Mouse (Mus musculus) forebrain, embryonic 11.5 days (tissue): ENCODE results near the gene Traf3ip2. TPM values are rescaled to one million over a fixed set of nuclear protein-coding genes. Genes with fewer than 3 reads are reported as not detected.

Source experiments
- ATAC-seq: fragments of 200-750 bp; cut with Nextera tagmentation; replicated peaks from 2 replicates; pipeline ENCODE4 v1.8.0; 2017; ENCODE audit warnings: moderate TSS enrichment; ENCODE audit not compliant: low FRiP score
- DNase-seq: peaks from one replicate; pipeline ENCODE4 v3.0.0-alpha.2; 2017; ENCODE audit warnings: low spot score
- H3K27ac ChIP-seq: fragments of 300-500 bp; sonication (generic); 2 replicates; pipeline ENCODE4 v1.5.1; 2014; ENCODE audit warnings: low read depth, low read length
- H3K27me3 ChIP-seq: fragments of 300-500 bp; sonication (generic); 2 replicates; pipeline ENCODE4 v1.6.1; 2014; ENCODE audit warnings: mild to moderate bottlenecking, low read length, mixed read lengths; ENCODE audit not compliant: control insufficient read depth, insufficient read depth
- H3K36me3 ChIP-seq: fragments of 300-500 bp; sonication (generic); 2 replicates; pipeline ENCODE4 v1.6.1; 2014; ENCODE audit warnings: mild to moderate bottlenecking, low read length, moderate library complexity, mixed read lengths; ENCODE audit not compliant: control insufficient read depth, insufficient read depth
- H3K4me1 ChIP-seq: fragments of 300-500 bp; sonication (generic); replicated peaks from 2 replicates; pipeline ENCODE4 v1.6.1; 2014; ENCODE audit warnings: low read length, mixed read lengths; ENCODE audit not compliant: control insufficient read depth, insufficient read depth
- H3K4me2 ChIP-seq: fragments of 300-500 bp; sonication (generic); 2 replicates; pipeline ENCODE4 v1.6.1; 2014; ENCODE audit warnings: low read depth, mild to moderate bottlenecking, low read length, moderate library complexity, mixed read lengths; ENCODE audit not compliant: severe bottlenecking
- H3K4me3 ChIP-seq: fragments of 300-500 bp; sonication (generic); 2 replicates; pipeline ENCODE4 v1.5.1; 2014; ENCODE audit warnings: low read depth, low read length
- H3K9ac ChIP-seq: fragments of 300-500 bp; sonication (generic); 2 replicates; pipeline ENCODE4 v1.6.1; 2014; ENCODE audit warnings: low read length
- H3K9me3 ChIP-seq: fragments of 300-500 bp; sonication (generic); 2 replicates; pipeline ENCODE4 v1.6.1; 2016; ENCODE audit warnings: low read length, mixed read lengths; ENCODE audit not compliant: control insufficient read depth
- WGBS: fragments of 180-500 bp; shearing (Covaris S2); extraction: QIAGEN DNeasy Blood & Tissue Kit; methylation state at CpG from one replicate; pipeline ENCODE4 v1.1.7; 2014; 5-methylcytosine and 5-hydroxymethylcytosine counted together
- polyA plus RNA-seq: library from polyadenylated mRNA; unstranded; fragments of >200 nt; fragmentation: Nextera tagmentation; extraction: Ambion mirVana; gene quantifications from 2 replicates; pipeline ENCODE4 v1.2.1, GENCODE M21; 2014

Traf3ip2 gene
- polyA plus RNA-seq, 1 experiment from 2014 or later = 5.4 TPM

- Histone ChIP-seq H3K9me3 (no peaks in the 10 kb centered on the region), H3K4me1 (no peaks in the 10 kb centered on the region)
These were observed 7.9 kb downstream of the Traf3ip2 start for GRCm38 (mm10) chr10:39620626-39621025.

GRCm38 (mm10) chr10:39623806-39624205 is 11.1 kb downstream of the Traf3ip2 start:
- ATAC-seq (no peak), DNase-seq (no peak)
- H3K4me3 ChIP-seq = no peak overlapping the region
- H3K4me1 ChIP-seq = peaks cover under 1% of the 10 kb centered on the region; the same call in 1 of the 2 replicates
- no peak overlapping the region for H3K4me2 ChIP-seq
- H3K27ac ChIP-seq = no peak overlapping the region
- H3K27me3 ChIP-seq = no peaks in the 10 kb centered on the region
- H3K9ac ChIP-seq = no peak overlapping the region
- WGBS = 84% methylated on average over 6 of the region's 6 CpGs
- no peaks in the 10 kb centered on the region for H3K9me3 ChIP-seq
- no peaks in the 10 kb centered on the region for H3K36me3 ChIP-seq

More at GRCm38 (mm10) chr10:39620626-39621025, 7.9 kb downstream of the Traf3ip2 start:
- no peak overlapping the region for H3K9ac ChIP-seq
- no peak overlapping the region for H3K27ac ChIP-seq
- 90% methylated on average over 5 of the region's 5 CpGs for WGBS
- no peaks in the 10 kb centered on the region for H3K27me3 ChIP-seq
- ATAC-seq = no peak
- no peak for DNase-seq
- no peak overlapping the region for H3K4me3 ChIP-seq
- no peak overlapping the region for H3K4me2 ChIP-seq
- no peaks in the 10 kb centered on the region for H3K36me3 ChIP-seq

GRCm38 (mm10) chr10:39624837-39625625 is 12.3 kb downstream of the Traf3ip2 start:
- H3K36me3 ChIP-seq = no peaks in the 10 kb centered on the region
- no peak for ATAC-seq
- no peaks in the 10 kb centered on the region for H3K27me3 ChIP-seq
- peaks cover 4% of the 10 kb centered on the region for H3K4me1 ChIP-seq
- H3K4me2 ChIP-seq = no peak overlapping the region
- no peaks in the 10 kb centered on the region for H3K9me3 ChIP-seq
- H3K27ac ChIP-seq = no peak overlapping the region
- H3K4me3 ChIP-seq = no peak overlapping the region
- no peak overlapping the region for H3K9ac ChIP-seq
- 60% methylated on average over 12 of the region's 12 CpGs for WGBS
- DNase-seq = no peak

GRCm38 (mm10) chr10:39625626-39626260 is 13.0 kb downstream of the Traf3ip2 start:
- Histone ChIP-seq H3K4me3 (no peak overlapping the region), H3K9ac (no peak overlapping the region), H3K4me1 (peaks cover 4% of the 10 kb centered on the region), H3K27me3 (no peaks in the 10 kb centered on the region), H3K9me3 (no peaks in the 10 kb centered on the region), H3K36me3 (no peaks in the 10 kb centered on the region), H3K4me2 (no peak overlapping the region), H3K27ac (no peak overlapping the region)
- DNase-seq (no peak), ATAC-seq (no peak)
- 82% methylated on average over 11 of the region's 11 CpGs for WGBS

- Histone ChIP-seq H3K36me3 (no peaks in the 10 kb centered on the region), H3K27ac (no peak overlapping the region), H3K4me3 (no peak overlapping the region), H3K27me3 (no peaks in the 10 kb centered on the region), H3K4me2 (no peak overlapping the region), H3K9me3 (no peaks in the 10 kb centered on the region), H3K9ac (no peak overlapping the region), H3K4me1 (peaks cover 4% of the 10 kb centered on the region)
- ATAC-seq (no peak), DNase-seq (no peak)
- WGBS = 93% methylated on average over 12 of the region's 12 CpGs
These were observed 13.6 kb downstream of the Traf3ip2 start for GRCm38 (mm10) chr10:39626376-39626775.

- Histone ChIP-seq H3K27me3 (no peaks in the 10 kb centered on the region), H3K4me2 (no peak overlapping the region), H3K4me1 (peaks cover 4% of the 10 kb centered on the region), H3K27ac (no peak overlapping the region), H3K9ac (0 out of 2 replicates have a peak overlapping the region, but pooled peaks have one; percentile 3), H3K9me3 (no peaks in the 10 kb centered on the region), H3K4me3 (no peak overlapping the region), H3K36me3 (no peaks in the 10 kb centered on the region)
- ATAC-seq (no peak), DNase-seq (peak; percentile 47)
- 31% methylated on average over 10 of the region's 10 CpGs for WGBS
These were observed 16.2 kb downstream of the Traf3ip2 start for GRCm38 (mm10) chr10:39628799-39629517.

GRCm38 (mm10) chr10:39629746-39630552 is 17.2 kb downstream of the Traf3ip2 start:
- Histone ChIP-seq H3K36me3 (no peaks in the 10 kb centered on the region), H3K4me1 (peaks cover 4% of the 10 kb centered on the region), H3K4me3 (no peak overlapping the region), H3K27me3 (no peaks in the 10 kb centered on the region), H3K9ac (no peak overlapping the region), H3K4me2 (no peak overlapping the region), H3K9me3 (no peaks in the 10 kb centered on the region), H3K27ac (no peak overlapping the region)
- WGBS = 75% methylated on average over 18 of the region's 18 CpGs
- ATAC-seq = no peak
- no peak for DNase-seq

- ATAC-seq (no peak), DNase-seq (no peak)
- no peaks in the 10 kb centered on the region for H3K36me3 ChIP-seq
- H3K9ac ChIP-seq = no peak overlapping the region
- H3K27ac ChIP-seq = no peak overlapping the region
- no peaks in the 10 kb centered on the region for H3K9me3 ChIP-seq
- H3K27me3 ChIP-seq = no peaks in the 10 kb centered on the region
- 56% methylated on average over 6 of the region's 6 CpGs for WGBS
- no peak overlapping the region for H3K4me2 ChIP-seq
- H3K4me1 ChIP-seq = peaks cover 4% of the 10 kb centered on the region
- no peak overlapping the region for H3K4me3 ChIP-seq
These were observed 18.1 kb downstream of the Traf3ip2 start for GRCm38 (mm10) chr10:39630811-39631210.
